Mouse (Mus musculus) bone marrow macrophage, adult 2 months (primary cell): ENCODE results near the gene Adora3.

Source experiments
- CTCF ChIP-seq: IDR thresholded peaks from 2 replicates; pipeline ENCODE4 v1.5.1; 2012; ENCODE audit warnings: low read depth, mild to moderate bottlenecking, low read length, moderate library complexity
- POLR2A ChIP-seq: IDR thresholded peaks from 2 replicates; pipeline ENCODE4 v1.6.1; 2012; ENCODE audit warnings: mild to moderate bottlenecking, low read depth, low read length, borderline replicate concordance

DNA sequence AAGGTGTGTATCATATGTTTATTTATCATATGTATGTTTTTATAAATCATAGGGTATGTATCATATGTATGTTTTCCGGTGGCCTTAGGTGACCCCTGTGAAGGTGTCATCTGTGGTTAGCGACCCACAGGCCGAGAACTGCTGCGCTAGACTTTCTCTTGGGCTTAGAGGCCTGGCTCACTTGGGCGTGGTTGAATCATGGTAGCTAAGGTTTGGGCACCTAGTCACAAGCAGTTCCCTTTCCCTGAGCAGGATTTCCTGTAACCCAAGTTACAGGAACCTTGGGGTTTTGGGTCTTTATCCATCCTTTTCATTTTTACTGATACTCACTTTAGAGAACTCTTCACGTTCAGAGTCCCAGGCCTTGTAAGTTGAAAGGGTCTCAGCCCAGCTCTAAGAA is 29.6 kb downstream of the Adora3 start:
- no peak for TF ChIP-seq CTCF
- no peak for TF ChIP-seq POLR2A
